Comparison of ENCODE assay signal across 8 mouse cellular contexts in the genomic region with DNA sequence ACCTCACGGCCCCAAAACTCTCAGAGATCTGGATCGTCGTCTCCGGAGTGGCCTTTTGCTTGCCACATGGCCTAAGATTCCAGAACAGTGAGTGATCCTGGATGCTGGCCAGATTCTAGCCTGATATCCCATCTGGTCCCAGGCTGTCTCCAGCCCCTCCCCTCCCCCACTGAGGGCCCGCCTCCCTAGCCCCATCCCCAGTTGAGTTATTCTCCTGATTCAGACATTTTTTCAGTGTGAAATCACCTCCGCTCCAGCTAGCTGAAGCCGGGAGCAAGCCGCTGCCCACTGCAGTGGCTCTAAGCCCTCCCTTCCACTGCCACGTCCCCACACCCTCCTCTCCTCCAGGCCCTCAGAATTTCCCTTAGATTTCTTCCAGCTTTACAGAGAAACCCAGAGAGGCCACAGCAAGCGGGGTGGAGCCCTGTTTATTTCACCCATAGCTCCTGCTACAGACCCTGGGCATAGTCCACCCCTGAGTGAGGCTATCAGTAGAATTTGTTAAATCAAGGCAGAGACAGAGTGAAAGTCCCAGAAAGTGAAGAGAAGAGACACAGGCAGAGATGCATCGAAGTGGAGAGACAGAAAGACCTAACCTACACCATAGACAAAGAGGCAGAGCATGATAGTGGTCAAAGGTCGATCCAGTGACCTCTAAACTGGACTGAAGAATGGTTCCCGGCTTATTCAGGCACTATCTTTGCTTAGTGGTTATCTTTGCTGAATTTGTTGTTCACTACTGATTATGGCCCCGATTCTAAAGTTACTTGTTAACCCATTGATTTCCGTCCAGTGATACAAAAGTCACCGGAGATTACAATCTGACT. TPM values are rescaled to one million over a fixed set of nuclear protein-coding genes. Genes with fewer than 3 reads are reported as not detected.
DNase-seq lines count a peak whose midpoint lies in the region; ATAC-seq and TF ChIP-seq lines count a peak whose summit lies in the region.

No protein-coding gene starts in this region.

- peak; percentile 86 for ATAC-seq in heart, embryonic 15.5 days (replicated peaks; ENCODE audit: insufficient number of reproducible peaks, insufficient read depth, low FRiP score, low read depth)

- no peak overlapping the region for H3K9ac ChIP-seq in heart, embryonic 15.5 days

- H3K4me2 ChIP-seq in heart, embryonic 15.5 days = no peak overlapping the region

- peak overlapping the region; percentile 100 for H3K27ac ChIP-seq in embryonic fibroblast, embryonic 13.5 days (ENCODE audit: insufficient read depth, low read length)
- peak overlapping the region; percentile 84 for H3K27ac ChIP-seq in heart, embryonic 15.5 days

- peaks cover 8% of the 10 kb centered on the region for H3K4me1 ChIP-seq in embryonic fibroblast, embryonic 13.5 days (ENCODE audit: control insufficient read depth, insufficient read depth, low read length)
- peaks cover 42% of the 10 kb centered on the region for H3K4me1 ChIP-seq in heart, embryonic 15.5 days (replicated peaks)

- peak; percentile 32 for DNase-seq in right cerebral cortex, postnatal 14 days
- no peak for DNase-seq in right cerebral cortex, adult 18-20 months
- DNase-seq in kidney, postnatal 14 days = peak; percentile 95
- peak; percentile 93 for DNase-seq in mesoderm, embryonic 11.5 days (ENCODE audit: low read depth, low spot score)
- peak; percentile 80 for DNase-seq in testis, postnatal 14 days (ENCODE audit: low spot score)
- no peak for DNase-seq in thymus, postnatal 0 days (ENCODE audit: low spot score)

- no peaks in the 10 kb centered on the region for H3K9me3 ChIP-seq in heart, embryonic 15.5 days (replicated peaks)

- H3K27me3 ChIP-seq in heart, embryonic 15.5 days = no peaks in the 10 kb centered on the region

- no peak overlapping the region for H3K4me3 ChIP-seq in embryonic fibroblast, embryonic 13.5 days (ENCODE audit: insufficient read depth, low read length)
- no peak overlapping the region for H3K4me3 ChIP-seq in heart, embryonic 15.5 days

- TF ChIP-seq CTCF in embryonic fibroblast, embryonic 13.5 days (IDR thresholded peaks at IDR 0.05; ENCODE audit: borderline replicate concordance, insufficient read depth, low read length) = no peak

- TF ChIP-seq POLR2A in embryonic fibroblast, embryonic 13.5 days (IDR thresholded peaks at IDR 0.05; ENCODE audit: low read depth, low read length) = peak; percentile 59

- no peaks in the 10 kb centered on the region for H3K36me3 ChIP-seq in heart, embryonic 15.5 days

- WGBS in heart, embryonic 15.5 days = 22% methylated on average over 16 of the region's 16 CpGs

RNA-seq across cellular contexts. Expression of a gene that starts 5.4 kb away (rescaled TPM):
- polyA plus RNA-seq in embryonic fibroblast, embryonic 13.5 days (2011; ENCODE audit: insufficient read length, low read depth, missing spikeins) = 3,951 and 4,760 TPM in 2 replicates
- polyA plus RNA-seq in heart, embryonic 15.5 days (2015; fragmentation: Nextera tagmentation; extraction: Ambion mirVana) = 1,914 and 2,149 TPM in 2 replicates
- 297 TPM in 2 replicates for polyA plus RNA-seq in thymus, postnatal 0 days (2015; fragmentation: Nextera tagmentation; extraction: Ambion mirVana)

RNA-seq across cellular contexts. Expression of a gene that starts 32.6 kb away (rescaled TPM):
- 114 and 118 TPM in 2 replicates for polyA plus RNA-seq in embryonic fibroblast, embryonic 13.5 days (2011; ENCODE audit: insufficient read length, low read depth, missing spikeins)
- 252 and 260 TPM in 2 replicates for polyA plus RNA-seq in heart, embryonic 15.5 days (2015; fragmentation: Nextera tagmentation; extraction: Ambion mirVana)
- 449 and 452 TPM in 2 replicates for polyA plus RNA-seq in thymus, postnatal 0 days (2015; fragmentation: Nextera tagmentation; extraction: Ambion mirVana)

RNA-seq across cellular contexts. Expression of a gene that starts 41.1 kb away (rescaled TPM):
- polyA plus RNA-seq in embryonic fibroblast, embryonic 13.5 days (2011; ENCODE audit: insufficient read length, low read depth, missing spikeins) = 77.7 and 79.1 TPM in 2 replicates
- polyA plus RNA-seq in heart, embryonic 15.5 days (2015; fragmentation: Nextera tagmentation; extraction: Ambion mirVana) = 94.4 and 105 TPM in 2 replicates
- polyA plus RNA-seq in thymus, postnatal 0 days (2015; fragmentation: Nextera tagmentation; extraction: Ambion mirVana) = 149 and 159 TPM in 2 replicates

Comparison
In these comparisons a context has a peak if more than half of its experiments do, and no peak if none do; other contexts are left out.
1. DNase-seq: peak in right cerebral cortex, postnatal 14 days (single experiment), kidney, postnatal 14 days (single experiment), mesoderm, embryonic 11.5 days (single experiment) and testis, postnatal 14 days (single experiment); none in right cerebral cortex, adult 18-20 months (single experiment) and thymus, postnatal 0 days (single experiment).